Mouse (Mus musculus) cortical plate, adult 2 months (tissue): ENCODE data around the gene Naa20.

Experiments
- CTCF ChIP-seq: fragments of 200-500 bp; IDR thresholded peaks from 2 replicates; pipeline ENCODE4 v1.5.1; 2011; ENCODE audit warnings: mild to moderate bottlenecking, control low read depth, low read length; ENCODE audit not compliant: insufficient read depth; ENCODE audit errors: extremely low read depth
- POLR2A ChIP-seq: fragments of 200-500 bp; IDR thresholded peaks from 2 replicates; pipeline ENCODE4 v1.6.1; 2011; ENCODE audit warnings: mild to moderate bottlenecking, low read length, control low read depth; ENCODE audit not compliant: insufficient read depth; ENCODE audit errors: extremely low read depth

GRCm38 (mm10) chr2:145948402-145948954, 46.6 kb downstream of the Naa20 start:
- TF ChIP-seq CTCF (no peak), POLR2A (no peak)
